Mouse (Mus musculus): ENCODE data around the gene Mmrn1. TPM values are rescaled to one million over a fixed set of nuclear protein-coding genes. Genes with fewer than 3 reads are reported as not detected.

Gene Mmrn1
- total and polyA plus RNA-seq, 2 experiments from 2014 or later: 1.1 to 1.9 TPM

- no peaks in the 10 kb centered on the region for H3K9me3 ChIP-seq (ENCODE audit: low read length)
- H3K4me1 ChIP-seq (ENCODE audit: insufficient read depth, low read length): no peaks in the 10 kb centered on the region
- no peak overlapping the region for H3K4me2 ChIP-seq (ENCODE audit: low read depth, low read length)
- 86% methylated on average over 4 of the region's 4 CpGs for WGBS
- H3K27me3 ChIP-seq (ENCODE audit: insufficient read depth, low read length): no peaks in the 10 kb centered on the region
- ATAC-seq (no peak), DNase-seq (ENCODE audit: low spot score) (no peak)
- H3K27ac ChIP-seq: no peak overlapping the region
- no peak for TF ChIP-seq CTCF (IDR thresholded peaks at IDR 0.05; ENCODE audit: low read depth)
- H3K4me3 ChIP-seq (ENCODE audit: low read length): no peak overlapping the region
- no peak overlapping the region for H3K9ac ChIP-seq (replicated peaks; ENCODE audit: low read length)
- no peaks in the 10 kb centered on the region for H3K36me3 ChIP-seq (ENCODE audit: insufficient read depth, low read length)
These were observed 42.2 kb downstream of the Mmrn1 start for GRCm38 (mm10) chr6:60966931-60967330.

GRCm38 (mm10) chr6:60969407-60969806, 44.6 kb downstream of the Mmrn1 start:
- no peak overlapping the region for H3K9ac ChIP-seq (replicated peaks; ENCODE audit: low read length)
- H3K4me1 ChIP-seq (ENCODE audit: insufficient read depth, low read length): no peaks in the 10 kb centered on the region
- no peak for TF ChIP-seq CTCF (IDR thresholded peaks at IDR 0.05; ENCODE audit: low read depth)
- H3K4me3 ChIP-seq (ENCODE audit: low read length): no peak overlapping the region
- ATAC-seq (no peak), DNase-seq (ENCODE audit: low spot score) (no peak)
- H3K4me2 ChIP-seq (ENCODE audit: low read depth, low read length): no peak overlapping the region
- no peaks in the 10 kb centered on the region for H3K27me3 ChIP-seq (ENCODE audit: insufficient read depth, low read length)
- no peaks in the 10 kb centered on the region for H3K9me3 ChIP-seq (ENCODE audit: low read length)
- no peaks in the 10 kb centered on the region for H3K36me3 ChIP-seq (ENCODE audit: insufficient read depth, low read length)
- WGBS: 77% methylated on average over 6 of the region's 6 CpGs
- no peak overlapping the region for H3K27ac ChIP-seq

- H3K27ac ChIP-seq: no peak overlapping the region
- DNase-seq (ENCODE audit: low spot score) (no peak), ATAC-seq (peak; percentile 70; the same call in 1 of the 2 replicates)
- H3K4me1 ChIP-seq (ENCODE audit: insufficient read depth, low read length): no peaks in the 10 kb centered on the region
- WGBS: 58% methylated on average over 2 of the region's 2 CpGs
- H3K9me3 ChIP-seq (ENCODE audit: low read length): no peaks in the 10 kb centered on the region
- no peaks in the 10 kb centered on the region for H3K36me3 ChIP-seq (ENCODE audit: insufficient read depth, low read length)
- no peak overlapping the region for H3K4me2 ChIP-seq (ENCODE audit: low read depth, low read length)
- H3K9ac ChIP-seq (replicated peaks; ENCODE audit: low read length): no peak overlapping the region
- no peaks in the 10 kb centered on the region for H3K27me3 ChIP-seq (ENCODE audit: insufficient read depth, low read length)
- TF ChIP-seq CTCF (IDR thresholded peaks at IDR 0.05; ENCODE audit: low read depth): no peak
- H3K4me3 ChIP-seq (ENCODE audit: low read length): no peak overlapping the region
These were observed 46.0 kb downstream of the Mmrn1 start for GRCm38 (mm10) chr6:60970811-60971210.

- ATAC-seq (no peak), DNase-seq (ENCODE audit: low spot score) (no peak)
- no peak for TF ChIP-seq CTCF (IDR thresholded peaks at IDR 0.05; ENCODE audit: low read depth)
- H3K4me1 ChIP-seq (ENCODE audit: insufficient read depth, low read length): no peaks in the 10 kb centered on the region
- H3K9me3 ChIP-seq (ENCODE audit: low read length): no peaks in the 10 kb centered on the region
- no peaks in the 10 kb centered on the region for H3K27me3 ChIP-seq (ENCODE audit: insufficient read depth, low read length)
- no peak overlapping the region for H3K4me3 ChIP-seq (ENCODE audit: low read length)
- H3K36me3 ChIP-seq (ENCODE audit: insufficient read depth, low read length): no peaks in the 10 kb centered on the region
- no peak overlapping the region for H3K4me2 ChIP-seq (ENCODE audit: low read depth, low read length)
- H3K27ac ChIP-seq: no peak overlapping the region
- no peak overlapping the region for H3K9ac ChIP-seq (replicated peaks; ENCODE audit: low read length)
- WGBS: 81% methylated on average over 1 of the region's 1 CpGs
These were observed 53.8 kb downstream of the Mmrn1 start for GRCm38 (mm10) chr6:60978610-60979009.

- no peaks in the 10 kb centered on the region for H3K36me3 ChIP-seq (ENCODE audit: insufficient read depth, low read length)
- no peak for TF ChIP-seq CTCF (IDR thresholded peaks at IDR 0.05; ENCODE audit: low read depth)
- DNase-seq (ENCODE audit: low spot score): no peak
- WGBS: 74% methylated on average over 2 of the region's 2 CpGs
- H3K9ac ChIP-seq (replicated peaks; ENCODE audit: low read length): no peak overlapping the region
- no peak overlapping the region for H3K4me3 ChIP-seq (ENCODE audit: low read length)
- no peaks in the 10 kb centered on the region for H3K4me1 ChIP-seq (ENCODE audit: insufficient read depth, low read length)
- no peak for ATAC-seq
- no peaks in the 10 kb centered on the region for H3K9me3 ChIP-seq (ENCODE audit: low read length)
- no peak overlapping the region for H3K4me2 ChIP-seq (ENCODE audit: low read depth, low read length)
- H3K27me3 ChIP-seq (ENCODE audit: insufficient read depth, low read length): no peaks in the 10 kb centered on the region
- H3K27ac ChIP-seq: no peak overlapping the region
These were observed 54.3 kb downstream of the Mmrn1 start for GRCm38 (mm10) chr6:60979039-60979438.

- WGBS: 64% methylated on average over 1 of the region's 1 CpGs
- no peak for DNase-seq (ENCODE audit: low spot score)
- no peak overlapping the region for H3K4me2 ChIP-seq (ENCODE audit: low read depth, low read length)
- no peaks in the 10 kb centered on the region for H3K4me1 ChIP-seq (ENCODE audit: insufficient read depth, low read length)
- H3K36me3 ChIP-seq (ENCODE audit: insufficient read depth, low read length): no peaks in the 10 kb centered on the region
- H3K9me3 ChIP-seq (ENCODE audit: low read length): no peaks in the 10 kb centered on the region
- ATAC-seq: no peak
- no peak for TF ChIP-seq CTCF (IDR thresholded peaks at IDR 0.05; ENCODE audit: low read depth)
- no peak overlapping the region for H3K27ac ChIP-seq
- no peak overlapping the region for H3K4me3 ChIP-seq (ENCODE audit: low read length)
- H3K27me3 ChIP-seq (ENCODE audit: insufficient read depth, low read length): no peaks in the 10 kb centered on the region
- H3K9ac ChIP-seq (replicated peaks; ENCODE audit: low read length): no peak overlapping the region
These were observed 59.6 kb downstream of the Mmrn1 start for GRCm38 (mm10) chr6:60984360-60984759.

- H3K36me3 ChIP-seq (ENCODE audit: insufficient read depth, low read length): no peaks in the 10 kb centered on the region
- no peak for ATAC-seq
- H3K9ac ChIP-seq (replicated peaks; ENCODE audit: low read length): no peak overlapping the region
- TF ChIP-seq CTCF (IDR thresholded peaks at IDR 0.05; ENCODE audit: low read depth): peak; percentile 70
- H3K4me1 ChIP-seq (ENCODE audit: insufficient read depth, low read length): no peaks in the 10 kb centered on the region
- peak; percentile 73 for DNase-seq (ENCODE audit: low spot score)
- no peaks in the 10 kb centered on the region for H3K27me3 ChIP-seq (ENCODE audit: insufficient read depth, low read length)
- no peak overlapping the region for H3K27ac ChIP-seq
- no peaks in the 10 kb centered on the region for H3K9me3 ChIP-seq (ENCODE audit: low read length)
- WGBS: 47% methylated on average over 2 of the region's 2 CpGs
- H3K4me2 ChIP-seq (ENCODE audit: low read depth, low read length): no peak overlapping the region
- H3K4me3 ChIP-seq (ENCODE audit: low read length): no peak overlapping the region
These were observed 61.1 kb downstream of the Mmrn1 start for GRCm38 (mm10) chr6:60985919-60986318.

Measured in hindbrain, postnatal 0 days (tissue).